Mouse (Mus musculus): Measurements from ENCODE around the gene Uqcr10.

GRCm38 (mm10) chr11:4697043-4697983 is 6.8 kb downstream of the Uqcr10 start:
- no peak for TF ChIP-seq POLR2A (IDR thresholded peaks at IDR 0.05; ENCODE audit: low read depth, low read length)
- TF ChIP-seq CTCF (conservative IDR thresholded peaks at IDR 0.05; ENCODE audit: insufficient read depth, insufficient read length, low read depth, low read length), result peak; percentile 31; the same call in 1 of the 2 replicates

Measured in kidney, adult 2 months (tissue).